Mouse (Mus musculus) adrenal gland, postnatal 10 days (tissue): ENCODE data around the gene Yy1. TPM values are rescaled to one million over a fixed set of nuclear protein-coding genes. Genes with fewer than 3 reads are reported as not detected.

ENCODE experiments used
- DNase-seq: peaks from one replicate; pipeline ENCODE4 v3.0.0; 2021; ENCODE audit warnings: mixed read lengths
- long read RNA-seq, 2 experiments: library from polyadenylated mRNA; stranded (forward); transcript quantifications; one replicate each; pipeline ENCODE4 v2.0.0; 2021
- total RNA-seq, 2 experiments: library from RNA; stranded (reverse); gene quantifications; 2 replicates each; pipeline ENCODE4 v1.2.3; 2021

The Yy1 gene
- total RNA-seq: 10 to 100 TPM; 59.8 to 66.4 TPM
- long read RNA-seq, experiment 1, full-length matches to known transcripts: 24 of 38 reads
- long read RNA-seq, experiment 1, partial matches to known transcripts: 5 of 38 reads
- long read RNA-seq, experiment 1, other reads (novel, unspliced or antisense): 9 of 38 reads
- long read RNA-seq, experiment 2, full-length matches to known transcripts: 15 of 27 reads
- long read RNA-seq, experiment 2, partial matches to known transcripts: 2 of 27 reads
- long read RNA-seq, experiment 2, other reads (novel, unspliced or antisense): 10 of 27 reads

DNA sequence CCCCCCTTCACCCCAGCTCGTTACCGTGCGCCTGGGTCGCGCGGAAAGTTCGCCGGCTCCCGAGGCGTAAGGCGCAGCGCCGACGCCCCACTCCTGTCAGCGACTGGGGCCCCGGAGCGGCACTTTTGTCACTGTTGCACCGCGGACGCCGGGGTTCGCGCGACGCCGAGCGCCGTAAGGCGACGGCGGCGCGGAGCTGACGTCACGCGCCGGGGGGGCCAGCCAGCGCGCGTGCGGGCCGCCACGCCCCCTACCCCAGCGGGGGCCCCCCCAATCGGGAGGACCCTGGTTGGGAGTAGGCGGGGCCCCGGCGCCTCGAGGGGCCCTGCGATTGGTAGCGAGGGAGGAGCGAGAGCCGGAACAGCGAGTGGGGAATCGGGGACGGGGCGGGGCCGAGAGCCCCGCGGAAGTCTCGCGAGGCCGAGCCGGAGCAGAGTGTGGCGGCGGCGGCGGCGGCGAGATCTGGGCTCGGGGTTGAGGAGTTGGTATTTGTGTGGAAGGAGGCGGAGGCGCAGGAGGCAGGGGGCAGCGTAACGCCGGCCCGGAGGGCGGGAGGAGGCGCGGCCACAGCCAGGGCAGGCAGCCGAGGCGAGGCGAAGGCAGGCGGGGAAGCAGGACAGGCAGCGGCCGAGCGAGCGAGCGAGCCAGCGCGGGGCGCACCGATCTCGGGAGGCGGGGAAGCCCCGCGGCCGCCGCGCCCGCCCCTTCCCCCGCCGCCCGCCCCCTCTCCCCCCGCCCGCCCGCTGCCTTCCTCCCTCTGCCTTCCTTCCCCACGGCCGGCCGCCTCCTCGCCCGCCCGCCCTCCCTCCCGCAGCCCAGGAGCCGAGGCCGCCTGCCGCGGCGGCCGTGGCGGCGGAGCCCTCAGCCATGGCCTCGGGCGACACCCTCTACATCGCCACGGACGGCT lies at the start of gene Yy1:
Yy1 (plus strand) TSS at position 428 of the 907 bp plus-strand sequence.
- DNase-seq: peak; percentile 99

DNA sequence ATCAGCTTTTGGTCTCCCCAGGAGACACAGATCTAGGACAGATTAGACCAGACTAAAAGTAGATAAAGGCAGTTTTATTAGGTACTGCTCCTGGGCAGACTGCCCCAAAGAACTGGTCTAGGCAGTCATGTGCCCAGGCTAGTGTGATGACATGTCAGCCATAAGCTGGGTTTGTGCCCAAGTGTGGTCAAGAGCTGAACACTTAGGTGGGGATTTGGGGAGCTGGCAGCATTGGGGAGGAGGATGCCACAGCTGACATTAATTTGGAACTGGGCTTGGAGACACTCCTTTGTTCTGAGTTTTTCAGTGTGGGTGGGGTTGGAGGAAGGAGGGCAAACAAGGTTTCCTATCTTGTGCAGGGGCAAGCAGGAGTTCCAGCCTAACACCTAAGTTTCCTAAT lies 46.8 kb upstream of the Yy1 start:
- DNase-seq: no peak

DNA sequence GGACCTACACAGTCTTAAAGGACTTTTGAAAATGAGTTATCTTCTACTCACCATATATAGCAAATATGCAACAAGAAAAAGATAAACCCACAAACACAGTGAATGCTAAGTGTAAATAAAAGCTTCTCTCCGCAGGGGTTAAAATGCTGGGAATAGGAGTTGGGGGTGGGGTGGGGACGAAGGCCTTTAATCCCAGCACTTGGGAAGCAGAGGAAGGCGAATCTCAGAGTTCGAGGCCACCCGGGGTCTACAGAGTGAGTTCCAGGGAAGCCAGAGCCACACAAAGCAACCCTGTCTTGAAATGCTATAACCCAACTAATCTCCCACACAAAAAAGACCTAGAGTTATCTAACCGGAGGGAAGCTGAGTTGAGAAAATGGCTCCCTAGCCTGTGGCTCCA lies 43.8 kb upstream of the Yy1 start:
- DNase-seq: no peak

DNA sequence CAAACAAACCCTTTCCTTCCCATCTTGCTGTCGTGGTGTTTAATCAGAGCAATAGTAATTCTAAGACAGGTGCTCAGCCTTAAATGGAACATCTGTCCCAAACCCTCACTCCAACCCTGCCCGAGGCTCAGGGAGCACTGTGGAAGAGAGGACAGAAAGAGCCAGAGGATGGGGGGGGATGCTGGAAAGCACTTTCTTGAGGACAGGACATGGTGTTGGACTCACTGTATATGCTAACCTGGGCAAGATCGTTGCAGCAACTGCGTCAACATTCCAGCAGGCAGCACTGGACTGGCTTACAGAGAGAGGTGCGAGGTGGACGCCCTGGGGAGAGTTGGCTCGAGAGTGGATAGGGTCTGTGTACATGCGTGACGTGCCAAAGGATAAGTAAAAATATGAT lies 43.3 kb upstream of the Yy1 start:
- DNase-seq: no peak

DNA sequence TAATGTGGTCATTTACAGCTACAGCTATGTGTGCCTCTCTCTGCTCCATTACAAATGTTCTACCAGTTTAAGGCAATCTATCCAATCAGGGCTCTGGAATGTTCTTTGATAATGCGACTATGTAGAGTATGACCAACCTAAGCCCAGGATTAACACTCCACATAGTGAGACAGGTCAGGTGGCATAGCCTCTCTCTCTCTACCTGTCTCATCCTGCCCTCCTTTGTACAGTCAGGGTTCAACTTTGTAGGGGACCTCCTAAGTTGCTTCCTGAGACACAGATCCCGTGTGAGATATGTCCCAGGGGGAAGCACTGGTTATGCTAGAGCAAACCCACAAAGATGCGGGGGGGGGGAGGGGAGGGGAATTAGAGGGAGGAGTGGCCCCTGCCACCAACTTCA lies 42.5 kb upstream of the Yy1 start:
- no peak for DNase-seq

DNA sequence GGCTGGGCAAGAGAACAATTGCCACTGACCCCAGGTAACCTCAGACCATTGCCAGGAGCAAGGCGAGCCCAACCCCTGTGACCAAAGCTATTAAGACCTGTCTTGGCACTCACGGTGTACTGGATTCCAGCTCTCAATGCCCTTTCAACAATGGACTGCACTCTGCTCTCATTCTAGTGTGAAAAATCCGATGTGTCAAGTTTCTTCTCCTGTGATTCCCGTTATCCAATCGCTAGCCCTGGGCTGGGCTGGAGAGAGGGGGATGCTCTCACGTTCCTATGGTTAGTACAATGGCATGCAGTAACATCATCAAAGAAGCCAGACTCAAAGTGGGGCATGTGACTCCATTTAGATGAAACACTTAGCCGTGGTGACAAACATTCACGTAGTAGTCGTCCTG lies 41.0 kb upstream of the Yy1 start:
- no peak for DNase-seq

DNA sequence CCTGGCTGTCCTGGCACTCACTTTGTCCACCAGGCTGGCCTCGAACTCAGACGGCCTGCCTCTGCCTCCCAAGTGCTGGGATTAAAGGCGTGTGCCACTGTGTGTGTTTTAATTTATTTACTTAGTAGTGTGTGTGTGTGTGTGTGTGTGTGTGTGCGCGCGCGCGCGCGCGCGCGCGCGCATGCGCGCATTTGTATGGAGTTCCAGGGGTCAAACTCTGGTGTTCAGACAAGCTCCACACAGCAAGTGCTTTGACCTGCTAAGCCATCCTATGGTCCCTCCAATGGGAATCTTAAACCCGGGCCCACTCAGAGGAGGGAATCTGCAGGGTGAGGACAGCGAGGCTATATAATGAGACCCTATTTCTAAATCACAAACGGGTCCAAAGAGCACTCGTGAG lies 37.6 kb upstream of the Yy1 start:
- DNase-seq: no peak

DNA sequence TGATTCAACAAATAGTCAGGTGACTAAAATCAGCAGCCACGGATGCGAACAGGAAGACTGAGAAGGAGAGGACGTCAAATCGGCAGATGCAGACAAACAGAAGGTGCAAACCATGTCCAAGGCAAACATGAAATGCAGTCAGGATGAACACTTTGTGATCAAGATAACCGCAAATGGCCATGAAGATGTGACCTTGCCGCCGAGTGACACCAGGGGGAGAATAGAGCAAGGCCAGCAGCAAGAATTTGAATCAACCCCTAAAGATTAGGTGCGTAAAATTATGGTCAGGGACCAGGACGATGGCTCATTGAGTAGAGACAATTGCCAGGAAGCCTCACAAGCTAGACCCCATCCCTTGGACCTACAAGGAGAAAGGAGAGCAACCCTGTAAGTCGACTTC lies 36.2 kb upstream of the Yy1 start:
- peak; percentile 25 for DNase-seq

DNA sequence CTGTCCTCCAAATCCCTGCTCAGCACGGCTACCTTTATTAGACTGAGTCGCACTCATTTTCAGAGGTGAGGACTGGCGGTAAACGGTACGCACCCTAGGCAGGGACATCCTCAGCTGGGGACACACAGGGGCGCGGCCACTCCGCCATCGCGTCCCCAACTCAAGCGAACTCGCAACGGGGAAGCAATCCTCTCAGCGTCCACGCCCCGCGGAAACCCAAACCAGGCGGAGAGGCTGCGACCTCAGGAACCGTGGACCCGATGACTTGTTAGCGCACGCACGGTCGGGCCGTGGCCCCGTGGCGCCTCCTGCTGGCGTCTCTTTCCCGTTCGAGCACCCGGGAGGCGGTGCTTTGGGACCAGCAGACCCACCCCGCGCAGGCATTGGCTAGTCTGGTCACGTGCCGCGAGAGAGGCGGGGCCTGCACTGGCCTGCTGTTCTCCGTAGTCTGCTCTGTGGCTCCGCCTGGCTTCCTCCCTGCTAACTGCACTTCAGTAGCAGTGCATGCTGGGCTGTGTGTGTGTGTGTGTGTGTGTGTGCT lies 35.0 kb upstream of the Yy1 start:
- DNase-seq: peak; percentile 99

DNA sequence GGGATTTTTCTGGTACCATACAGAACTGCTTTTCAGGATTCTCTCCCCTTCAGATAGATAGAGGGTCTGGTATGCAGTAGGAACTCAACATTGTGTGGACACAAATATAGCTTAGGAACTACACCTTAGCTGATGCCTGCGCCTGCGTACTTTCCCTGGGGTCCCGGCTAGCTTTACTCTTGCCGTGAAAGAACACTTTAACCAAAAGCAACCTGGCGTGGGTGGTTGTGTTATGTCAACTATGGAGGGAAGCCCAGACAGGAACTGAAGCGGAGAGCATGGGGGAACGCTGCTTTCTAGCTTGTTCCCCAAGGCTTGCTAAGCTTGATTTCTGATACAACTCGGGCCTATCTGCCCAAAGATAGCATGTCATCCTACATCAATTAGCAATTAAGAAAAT lies 34.5 kb upstream of the Yy1 start:
- no peak for DNase-seq

DNA sequence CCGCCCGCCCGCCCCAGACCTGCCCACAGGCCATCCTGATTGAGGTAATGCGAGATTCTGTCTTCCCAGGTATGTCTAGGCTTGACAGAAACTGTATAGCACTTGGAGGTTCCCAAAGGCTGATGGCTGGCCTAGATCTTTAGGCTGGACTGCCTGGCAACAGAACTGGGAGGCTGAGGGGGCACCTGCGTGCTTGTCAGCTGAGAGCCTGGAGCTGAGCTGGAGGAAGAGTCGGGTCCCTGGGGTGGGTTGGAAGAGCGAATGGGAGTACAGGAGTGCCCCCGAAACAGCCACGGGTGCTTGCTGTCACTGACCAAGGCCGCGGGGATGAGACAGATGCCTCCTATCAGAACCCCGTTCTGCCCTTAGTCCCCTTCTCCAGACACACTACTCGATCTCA lies 34.1 kb upstream of the Yy1 start:
- DNase-seq: no peak

DNA sequence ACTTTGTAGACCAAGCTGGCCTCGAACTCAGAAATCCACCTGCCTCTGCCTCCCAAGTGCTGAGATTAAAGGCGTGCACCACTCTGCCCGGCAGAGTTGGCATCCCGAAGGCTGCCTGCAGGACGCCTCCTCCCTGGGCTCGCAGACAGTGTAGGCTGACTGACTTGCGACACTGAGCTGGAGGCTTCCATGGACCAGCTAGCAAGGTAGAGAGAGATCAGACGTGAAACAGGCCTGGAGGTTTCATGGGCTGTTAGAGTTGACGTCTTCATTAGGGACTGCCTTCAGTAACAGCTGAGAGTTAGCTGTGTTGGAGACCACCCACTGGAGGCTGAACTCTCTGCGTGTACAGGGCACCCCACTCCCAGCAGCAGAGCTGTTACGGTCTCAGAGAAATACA lies 33.5 kb upstream of the Yy1 start:
- no peak for DNase-seq

DNA sequence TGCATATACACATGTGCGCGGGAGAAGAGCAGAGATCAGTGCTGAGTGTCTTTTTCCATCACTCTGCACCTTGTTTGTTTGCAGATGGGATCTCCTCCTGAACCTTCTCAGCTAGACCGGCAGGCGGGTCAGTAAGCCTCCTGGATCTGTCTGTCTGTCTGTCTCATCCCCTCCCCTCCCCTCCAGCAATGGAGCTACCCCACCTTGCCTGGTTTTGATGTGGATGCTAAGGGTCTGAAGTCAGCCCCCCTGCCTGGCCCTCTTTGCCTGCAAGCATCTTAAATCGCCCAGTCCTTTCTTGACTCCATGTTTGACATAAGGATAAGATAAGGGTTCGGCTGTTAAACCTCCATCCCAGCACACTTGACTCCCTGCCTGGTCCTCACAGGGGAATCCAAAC lies 32.8 kb upstream of the Yy1 start:
- DNase-seq: no peak

DNA sequence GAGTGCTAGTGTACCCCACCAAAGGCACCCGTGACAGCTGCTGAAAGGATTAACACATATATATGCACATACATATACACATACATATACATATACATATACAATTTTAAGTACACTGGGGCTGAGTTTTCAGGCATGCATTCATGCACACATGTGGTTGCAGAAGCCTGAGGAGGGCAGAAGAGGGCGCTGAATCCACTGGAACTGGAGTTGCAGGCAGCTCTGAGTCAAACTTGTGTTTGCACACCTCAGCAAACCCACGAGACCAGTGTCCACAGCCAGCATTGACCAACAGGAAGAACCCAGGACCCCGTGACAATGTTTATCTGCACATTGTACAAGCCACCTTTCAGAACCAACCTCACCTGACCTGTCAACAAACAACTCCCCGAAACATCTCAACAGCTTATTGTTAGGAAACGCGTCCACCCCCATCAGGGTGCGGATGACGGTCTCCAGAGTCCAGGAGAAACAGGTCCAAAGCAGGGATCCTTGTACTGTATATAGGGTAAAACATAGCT lies 32.2 kb upstream of the Yy1 start:
- no peak for DNase-seq

DNA sequence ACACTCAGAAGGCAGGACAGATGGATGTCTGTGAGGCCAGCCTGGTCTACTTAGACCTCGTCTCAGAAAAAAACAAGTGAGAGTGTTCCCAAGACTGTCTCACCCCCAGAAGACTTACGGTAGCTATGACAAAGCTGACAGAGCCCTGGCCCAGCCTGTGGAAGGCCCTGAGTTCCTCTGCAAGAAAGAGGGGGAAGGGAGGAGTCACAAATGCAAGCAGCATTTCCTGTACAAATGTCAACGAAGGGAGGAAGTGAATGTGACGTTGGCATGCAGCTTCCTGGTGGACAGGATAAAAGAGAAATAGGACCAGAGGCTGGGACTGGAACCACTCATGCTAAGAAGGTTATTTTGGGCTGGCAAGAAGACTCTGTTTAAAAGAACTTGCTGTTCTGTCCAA lies 31.6 kb upstream of the Yy1 start:
- DNase-seq: peak; percentile 16

DNA sequence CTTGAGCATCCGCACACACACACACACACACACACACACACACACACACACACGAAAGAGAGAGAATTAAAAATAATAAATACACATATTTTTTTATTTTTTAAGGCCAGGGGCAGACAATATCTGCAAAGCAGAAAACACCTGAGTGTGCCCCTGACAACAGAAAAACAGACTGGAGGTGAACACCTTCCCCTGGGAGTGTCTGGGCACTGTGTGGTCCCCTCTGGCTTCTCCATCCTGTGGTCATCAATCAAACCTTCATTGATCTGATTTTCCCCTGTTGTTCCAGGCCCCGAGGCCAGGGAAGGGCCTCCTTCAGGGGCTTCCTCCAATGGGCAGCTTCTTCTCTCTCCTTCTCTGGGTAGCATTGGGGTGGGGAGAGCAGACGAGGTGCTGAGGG lies 31.1 kb upstream of the Yy1 start:
- DNase-seq: no peak

DNA sequence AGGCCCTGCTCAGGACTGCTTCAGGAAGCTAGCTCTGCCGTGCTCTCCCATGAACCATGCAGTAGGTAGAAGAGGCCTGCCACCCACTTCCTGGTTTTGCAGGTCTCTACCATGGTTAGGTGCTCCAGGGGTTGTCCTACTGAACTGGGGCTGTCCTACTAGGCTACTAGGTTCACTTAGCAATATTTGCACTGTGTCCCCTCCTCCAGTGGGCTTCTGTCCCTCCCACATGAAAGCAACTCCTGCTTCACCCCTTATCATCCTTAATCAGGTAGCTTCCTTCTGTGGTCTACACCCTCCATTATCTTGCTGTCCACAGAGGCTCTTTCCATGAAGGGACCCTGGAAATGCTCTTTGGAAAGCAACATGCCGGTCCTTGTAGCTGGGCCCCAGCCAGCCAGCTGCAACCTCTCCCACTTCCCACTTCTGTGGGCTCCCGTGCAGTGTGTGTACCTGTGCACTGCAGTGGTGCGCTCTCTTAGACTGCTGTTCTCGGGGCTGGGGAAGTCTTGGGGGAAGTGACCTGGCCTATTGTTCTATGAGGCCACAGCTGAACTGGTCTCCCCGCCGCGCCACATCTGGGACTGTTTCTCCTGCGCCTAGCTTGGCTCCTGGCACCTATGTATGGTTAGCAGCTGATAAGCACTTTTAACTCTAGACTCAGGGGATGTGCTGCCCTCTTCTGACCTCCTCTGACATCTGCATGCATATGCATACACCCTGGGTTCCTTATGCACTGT lies 29.5 kb upstream of the Yy1 start:
- DNase-seq: peak; percentile 20

DNA sequence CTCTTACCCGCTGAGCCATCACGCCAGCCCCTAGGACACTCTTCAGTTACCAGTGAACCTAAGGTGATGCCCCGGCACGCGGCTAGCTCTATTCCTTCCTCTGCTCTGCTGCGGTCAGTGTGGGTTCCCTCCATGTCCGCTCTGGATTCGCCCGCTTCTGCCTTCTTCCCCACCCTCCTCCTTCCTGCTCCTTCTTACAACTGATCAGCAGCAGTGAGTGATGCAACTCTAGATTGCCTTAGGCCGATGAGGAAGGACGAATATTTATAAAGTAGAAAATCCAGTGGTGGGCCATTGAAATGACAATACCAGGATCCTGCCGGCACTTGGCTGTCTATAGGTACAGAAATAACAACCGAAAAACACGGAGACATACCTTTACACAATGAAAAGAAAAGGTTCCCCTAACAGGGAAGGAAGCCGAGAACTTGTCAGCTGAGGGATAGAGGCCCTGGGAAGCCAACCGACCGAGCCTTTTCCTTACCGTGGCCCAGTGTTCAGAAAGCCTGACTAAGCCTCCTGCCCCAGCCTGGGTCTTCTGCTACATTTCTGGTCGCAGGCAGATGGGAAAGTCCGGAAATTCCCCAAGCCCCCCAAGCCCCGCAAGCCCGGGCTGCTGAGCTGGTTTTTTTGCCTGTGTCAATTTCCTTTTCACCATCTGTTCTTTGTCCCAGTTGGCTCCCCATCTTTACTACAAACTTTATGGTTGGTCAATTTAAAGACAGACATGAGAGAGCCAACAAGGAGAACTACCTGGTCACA lies 27.7 kb upstream of the Yy1 start:
- DNase-seq: no peak

DNA sequence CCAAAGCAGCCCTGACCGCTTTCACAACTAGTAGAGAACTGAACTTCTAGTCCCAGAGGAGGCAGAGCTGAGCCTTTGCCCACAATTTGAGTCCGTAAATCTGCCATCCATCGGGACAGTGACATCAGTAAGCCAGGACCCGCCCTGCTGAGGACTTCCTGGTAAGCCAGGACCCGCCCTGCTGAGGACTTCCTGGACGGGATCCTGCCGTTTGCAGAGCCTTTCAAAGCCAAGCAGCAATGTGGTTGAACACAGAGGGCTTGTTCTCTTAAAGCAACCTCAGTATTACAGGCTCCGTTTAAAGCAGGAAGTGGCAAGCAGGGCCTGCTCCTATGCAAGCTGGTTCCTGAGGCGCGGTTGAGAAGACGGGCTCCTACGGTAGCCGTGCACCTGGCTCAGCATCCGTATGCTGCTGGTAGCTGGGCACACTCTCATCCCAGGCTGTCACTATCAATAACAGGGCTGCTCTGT lies 27.0 kb upstream of the Yy1 start:
- peak; percentile 82 for DNase-seq

DNA sequence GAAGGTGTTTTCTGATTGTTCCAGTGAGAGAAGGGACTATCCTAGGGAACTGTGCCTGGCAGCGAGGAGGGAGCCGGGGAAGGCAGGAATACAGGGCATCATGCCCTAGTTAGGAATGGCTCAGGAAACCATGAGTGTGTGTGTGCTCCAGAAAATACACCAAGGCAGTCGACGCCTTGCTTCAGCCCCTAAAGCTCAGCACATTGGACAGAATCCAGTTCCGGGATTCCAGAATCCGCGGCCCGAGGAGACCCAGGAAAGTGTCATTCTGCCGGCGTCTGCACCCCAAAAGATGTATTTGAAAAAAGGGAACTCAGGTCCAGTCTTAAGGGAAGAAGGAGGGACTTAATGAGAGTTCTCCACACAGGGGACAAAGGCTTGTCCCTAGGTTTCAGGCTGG lies 26.5 kb upstream of the Yy1 start:
- DNase-seq: peak; percentile 17

DNA sequence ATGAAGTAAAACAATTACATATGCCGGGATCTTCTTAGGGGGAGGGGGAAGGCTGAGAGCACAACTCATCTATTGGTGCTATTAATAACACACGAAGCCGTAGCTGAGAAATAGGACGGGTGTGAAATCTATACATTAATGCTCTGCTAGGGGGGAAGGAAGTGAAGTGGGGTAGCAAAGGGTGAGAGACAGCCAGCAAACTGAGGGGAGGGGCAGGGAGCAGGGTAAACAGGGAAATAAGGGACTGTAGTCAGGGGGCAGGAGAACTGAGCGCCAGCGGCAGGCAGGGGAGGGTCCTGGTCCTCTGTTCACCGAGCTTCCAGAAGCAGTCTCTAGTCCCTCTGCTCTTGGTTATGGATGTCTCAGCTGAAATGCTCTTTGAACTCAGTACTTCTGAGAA lies 25.9 kb upstream of the Yy1 start:
- DNase-seq: no peak
